Mouse (Mus musculus): ENCODE data around the gene Tmsb15b2. TPM values are rescaled to one million over a fixed set of nuclear protein-coding genes. Genes with fewer than 3 reads are reported as not detected.
"Not testable (repeated sequence)": the region's sequence is repeated elsewhere in the genome, so short reads cannot be mapped to it uniquely, and the experiment has no call there.

Gene Tmsb15b2
- total RNA-seq, 1 experiment: 17.1 TPM

GRCm38 (mm10) chrX:136986039-136986438, 10.7 kb upstream of the Tmsb15b2 start:
- TF ChIP-seq ZNF384 (IDR thresholded peaks at IDR 0.05; ENCODE audit: low read depth, low read length) (no peak), ZC3H11A (IDR thresholded peaks at IDR 0.05; ENCODE audit: borderline replicate concordance, low read depth, low read length) (no peak), HCFC1 (IDR thresholded peaks at IDR 0.05; ENCODE audit: borderline replicate concordance, insufficient read depth, low read length) (no peak), CHD2 (IDR thresholded peaks at IDR 0.05; ENCODE audit: low read depth, low read length) (no peak), MAFK (IDR thresholded peaks at IDR 0.05; ENCODE audit: insufficient read depth, low read depth, low read length) (no peak)
- no peaks in the 10 kb centered on the region for H3K36me3 ChIP-seq (ENCODE audit: control insufficient read depth, insufficient read depth, low read length, poor library complexity, severe bottlenecking)

DNA sequence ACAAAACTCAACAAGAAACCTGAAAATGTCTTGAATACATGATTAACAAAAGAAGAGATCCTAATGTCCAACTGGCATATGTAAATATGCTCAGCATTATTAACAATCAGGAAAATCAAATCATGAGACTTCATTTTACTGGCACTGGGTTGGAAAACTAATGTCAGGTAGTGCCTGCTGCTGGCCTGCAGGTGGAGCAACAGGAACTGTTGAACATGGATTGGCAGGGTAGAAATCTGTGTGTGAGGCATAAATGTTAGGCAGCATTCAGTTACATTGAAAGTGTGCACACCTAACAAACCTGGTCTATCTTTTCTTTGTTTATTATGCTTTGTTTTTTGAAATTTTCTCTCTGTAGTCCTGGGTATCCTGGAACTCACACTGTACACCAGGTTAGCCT, 3.3 kb upstream of the Tmsb15b2 start:
- Histone ChIP-seq H3K9ac (ENCODE audit: insufficient read depth, low read depth, low read length, poor library complexity, severe bottlenecking) (no peak overlapping the region), H3K36me3 (ENCODE audit: control insufficient read depth, insufficient read depth, low read length, poor library complexity, severe bottlenecking) (no peaks in the 10 kb centered on the region), H3K9me3 (ENCODE audit: control insufficient read depth, insufficient read depth, low read depth, low read length) (no peaks in the 10 kb centered on the region), H3K4me3 (ENCODE audit: insufficient read depth in 1 of 2, low read depth in 1 of 2, low read length in 2 of 2, poor library complexity in 1 of 2, severe bottlenecking in 1 of 2) (peak overlapping the region in 1 of 2 experiments; percentile 64; a peak in 2 of 4 replicates), H3K27ac (ENCODE audit: insufficient read depth, low read depth, low read length, poor library complexity, severe bottlenecking) (no peak overlapping the region), H3K4me1 (ENCODE audit: control insufficient read depth in 2 of 2, insufficient read depth in 2 of 2, low read length in 2 of 2, poor library complexity in 1 of 2) (no peaks in the 10 kb centered on the region)
- TF ChIP-seq CHD2 (IDR thresholded peaks at IDR 0.05; ENCODE audit: low read depth, low read length) (no peak), HCFC1 (IDR thresholded peaks at IDR 0.05; ENCODE audit: borderline replicate concordance, insufficient read depth, low read length) (no peak), ZNF384 (IDR thresholded peaks at IDR 0.05; ENCODE audit: low read depth, low read length) (no peak), MAFK (IDR thresholded peaks at IDR 0.05; ENCODE audit: insufficient read depth, low read depth, low read length) (no peak), ZC3H11A (IDR thresholded peaks at IDR 0.05; ENCODE audit: borderline replicate concordance, low read depth, low read length) (no peak)
- DNase-seq (ENCODE audit: low read depth, low spot score): no peak
- in situ Hi-C loops (cut with MboI; ENCODE audit: low sequenced_read_pairs in 2 of 2, unreplicated experiment in 2 of 2): no loop called here

More at GRCm38 (mm10) chrX:136986039-136986438, 10.7 kb upstream of the Tmsb15b2 start:
- H3K4me3 ChIP-seq (ENCODE audit: insufficient read depth in 1 of 2, low read depth in 1 of 2, low read length in 2 of 2, poor library complexity in 1 of 2, severe bottlenecking in 1 of 2): no peak overlapping the region
- in situ Hi-C loops (cut with MboI; ENCODE audit: low sequenced_read_pairs in 2 of 2, unreplicated experiment in 2 of 2): no loop called here
- no peak overlapping the region for H3K27ac ChIP-seq (ENCODE audit: insufficient read depth, low read depth, low read length, poor library complexity, severe bottlenecking)
- H3K9ac ChIP-seq (ENCODE audit: insufficient read depth, low read depth, low read length, poor library complexity, severe bottlenecking): no peak overlapping the region
- H3K9me3 ChIP-seq (ENCODE audit: control insufficient read depth, insufficient read depth, low read depth, low read length): no peaks in the 10 kb centered on the region
- peaks cover 0 to 1% of the 10 kb centered on the region in 2 experiments; a peak in 1 of 4 replicates for H3K4me1 ChIP-seq (ENCODE audit: control insufficient read depth in 2 of 2, insufficient read depth in 2 of 2, low read length in 2 of 2, poor library complexity in 1 of 2)
- DNase-seq (ENCODE audit: low read depth, low spot score): no peak

- Histone ChIP-seq H3K9ac (ENCODE audit: insufficient read depth, low read depth, low read length, poor library complexity, severe bottlenecking) (peak within 1 kb of the TSS; percentile 43), H3K27ac (ENCODE audit: insufficient read depth, low read depth, low read length, poor library complexity, severe bottlenecking) (no peak within 1 kb of the TSS), H3K36me3 (ENCODE audit: control insufficient read depth, insufficient read depth, low read length, poor library complexity, severe bottlenecking) (no peaks in the 10 kb centered on the region), H3K4me3 (ENCODE audit: insufficient read depth in 1 of 2, low read depth in 1 of 2, low read length in 2 of 2, poor library complexity in 1 of 2, severe bottlenecking in 1 of 2) (peak within 1 kb of the TSS; percentile 73 to 77), H3K9me3 (ENCODE audit: control insufficient read depth, insufficient read depth, low read depth, low read length) (no peaks in the 10 kb centered on the region), H3K4me1 (ENCODE audit: control insufficient read depth in 2 of 2, insufficient read depth in 2 of 2, low read length in 2 of 2, poor library complexity in 1 of 2) (no peaks in the 10 kb centered on the region)
- in situ Hi-C loops (cut with MboI; ENCODE audit: low sequenced_read_pairs in 2 of 2, unreplicated experiment in 2 of 2): no loop called here
- TF ChIP-seq CHD2 (IDR thresholded peaks at IDR 0.05; ENCODE audit: low read depth, low read length) (no peak), HCFC1 (IDR thresholded peaks at IDR 0.05; ENCODE audit: borderline replicate concordance, insufficient read depth, low read length) (no peak), ZC3H11A (IDR thresholded peaks at IDR 0.05; ENCODE audit: borderline replicate concordance, low read depth, low read length) (no peak), ZNF384 (IDR thresholded peaks at IDR 0.05; ENCODE audit: low read depth, low read length) (no peak), MAFK (IDR thresholded peaks at IDR 0.05; ENCODE audit: insufficient read depth, low read depth, low read length) (no peak)
- peak; percentile 60 for DNase-seq (ENCODE audit: low read depth, low spot score)
These were observed 1.3 kb upstream of the Tmsb15b2 start, which contains the start of the genes Tmsb15l and Tmsb15b1 for GRCm38 (mm10) chrX:136976424-136977084. Gene Tmsb15l (minus strand): TSS chrX:136976869. Gene Tmsb15b1 (minus strand): TSS chrX:136976874.

- H3K36me3 ChIP-seq (ENCODE audit: control insufficient read depth, insufficient read depth, low read length, poor library complexity, severe bottlenecking): no peaks in the 10 kb centered on the region
- DNase-seq (ENCODE audit: low read depth, low spot score): no peak
- H3K27ac ChIP-seq (ENCODE audit: insufficient read depth, low read depth, low read length, poor library complexity, severe bottlenecking): no peak overlapping the region
- H3K4me1 ChIP-seq (ENCODE audit: control insufficient read depth in 2 of 2, insufficient read depth in 2 of 2, low read length in 2 of 2, poor library complexity in 1 of 2): no peaks in the 10 kb centered on the region
- no peaks in the 10 kb centered on the region for H3K9me3 ChIP-seq (ENCODE audit: control insufficient read depth, insufficient read depth, low read depth, low read length)
- H3K4me3 ChIP-seq (ENCODE audit: insufficient read depth in 1 of 2, low read depth in 1 of 2, low read length in 2 of 2, poor library complexity in 1 of 2, severe bottlenecking in 1 of 2): no peak overlapping the region
- TF ChIP-seq ZNF384 (IDR thresholded peaks at IDR 0.05; ENCODE audit: low read depth, low read length) (no peak), MAFK (IDR thresholded peaks at IDR 0.05; ENCODE audit: insufficient read depth, low read depth, low read length) (no peak), CHD2 (IDR thresholded peaks at IDR 0.05; ENCODE audit: low read depth, low read length) (no peak), HCFC1 (IDR thresholded peaks at IDR 0.05; ENCODE audit: borderline replicate concordance, insufficient read depth, low read length) (no peak), ZC3H11A (IDR thresholded peaks at IDR 0.05; ENCODE audit: borderline replicate concordance, low read depth, low read length) (no peak)
- no peak overlapping the region for H3K9ac ChIP-seq (ENCODE audit: insufficient read depth, low read depth, low read length, poor library complexity, severe bottlenecking)
- in situ Hi-C loops (cut with MboI; ENCODE audit: low sequenced_read_pairs in 2 of 2, unreplicated experiment in 2 of 2): no loop called here
These were observed 15.6 kb downstream of the Tmsb15b2 start for GRCm38 (mm10) chrX:136959688-136960087.

GRCm38 (mm10) chrX:136958300-136958699, 17.0 kb downstream of the Tmsb15b2 start:
- H3K27ac ChIP-seq (ENCODE audit: insufficient read depth, low read depth, low read length, poor library complexity, severe bottlenecking); H3K9me3 ChIP-seq (ENCODE audit: control insufficient read depth, insufficient read depth, low read depth, low read length); DNase-seq (ENCODE audit: low read depth, low spot score); in situ Hi-C loops (cut with MboI; ENCODE audit: low sequenced_read_pairs in 2 of 2, unreplicated experiment in 2 of 2); H3K4me1 ChIP-seq (ENCODE audit: control insufficient read depth in 2 of 2, insufficient read depth in 2 of 2, low read length in 2 of 2, poor library complexity in 1 of 2); H3K9ac ChIP-seq (ENCODE audit: insufficient read depth, low read depth, low read length, poor library complexity, severe bottlenecking); H3K36me3 ChIP-seq (ENCODE audit: control insufficient read depth, insufficient read depth, low read length, poor library complexity, severe bottlenecking): not testable (repeated sequence)
- peak overlapping the region in 1 of 2 experiments; percentile 28; a peak in 1 of 4 replicates for H3K4me3 ChIP-seq (ENCODE audit: insufficient read depth in 1 of 2, low read depth in 1 of 2, low read length in 2 of 2, poor library complexity in 1 of 2, severe bottlenecking in 1 of 2)

DNA sequence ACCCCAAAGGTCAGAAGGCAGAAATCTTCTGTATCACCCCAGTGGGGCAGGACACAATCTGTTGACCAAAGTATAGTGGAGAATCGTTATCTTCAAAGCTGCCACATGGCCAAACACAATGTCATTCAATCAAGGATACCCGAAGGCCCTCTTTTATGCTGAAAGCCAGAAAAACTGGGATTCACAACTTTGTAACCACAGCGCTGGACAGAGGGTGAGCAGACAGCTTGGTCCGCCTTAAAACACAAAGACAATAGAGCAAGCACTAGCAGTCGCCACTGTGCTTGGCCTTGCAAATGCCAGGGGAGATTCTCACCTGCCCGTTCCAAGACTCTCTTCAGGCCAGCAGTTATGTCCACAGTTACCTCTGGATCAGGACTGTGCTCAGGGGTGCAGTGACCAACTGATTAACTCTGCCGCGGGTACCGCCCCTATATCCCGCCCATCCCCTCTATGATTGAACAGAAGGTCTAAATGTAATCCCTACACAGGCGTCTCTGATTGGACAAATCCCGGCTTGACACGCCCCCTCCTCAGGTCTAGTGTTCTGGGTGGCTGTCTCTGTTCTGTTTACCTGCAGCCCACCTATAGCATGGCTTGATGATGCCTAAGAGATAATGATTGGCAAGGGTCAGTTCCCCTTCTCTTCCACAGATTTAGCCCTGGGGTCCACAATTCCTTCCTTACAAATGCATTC, 17.6 kb downstream of the Tmsb15b2 start:
- in situ Hi-C loops (cut with MboI; ENCODE audit: low sequenced_read_pairs in 2 of 2, unreplicated experiment in 2 of 2); H3K9me3 ChIP-seq (ENCODE audit: control insufficient read depth, insufficient read depth, low read depth, low read length); H3K9ac ChIP-seq (ENCODE audit: insufficient read depth, low read depth, low read length, poor library complexity, severe bottlenecking); H3K4me1 ChIP-seq (ENCODE audit: control insufficient read depth in 2 of 2, insufficient read depth in 2 of 2, low read length in 2 of 2, poor library complexity in 1 of 2); H3K36me3 ChIP-seq (ENCODE audit: control insufficient read depth, insufficient read depth, low read length, poor library complexity, severe bottlenecking); H3K27ac ChIP-seq (ENCODE audit: insufficient read depth, low read depth, low read length, poor library complexity, severe bottlenecking): not testable (repeated sequence)
- peak; percentile 52 for DNase-seq (ENCODE audit: low read depth, low spot score)
- peak overlapping the region; percentile 50 to 76 for H3K4me3 ChIP-seq (ENCODE audit: insufficient read depth in 1 of 2, low read depth in 1 of 2, low read length in 2 of 2, poor library complexity in 1 of 2, severe bottlenecking in 1 of 2)

Measured in ES-E14 (cell line).